Mouse (Mus musculus) heart, embryonic 13.5 days (tissue): ENCODE results near the gene Siah2. TPM values are rescaled to one million over a fixed set of nuclear protein-coding genes. Genes with fewer than 3 reads are reported as not detected.

ENCODE experiments used
- ATAC-seq: fragments of 200-750 bp; cut with Nextera tagmentation; 2 replicates; pipeline ENCODE4 v1.8.0; 2017; ENCODE audit warnings: moderate TSS enrichment; ENCODE audit not compliant: insufficient number of reproducible peaks, low FRiP score, low TSS enrichment; ENCODE audit errors: extremely low read depth
- H3K27ac ChIP-seq: fragments of 300-500 bp; sonication (generic); replicated peaks from 2 replicates; pipeline ENCODE4 v1.5.1; 2015; ENCODE audit warnings: moderate library complexity, mild to moderate bottlenecking, inconsistent platforms
- H3K27me3 ChIP-seq: fragments of 300-500 bp; sonication (generic); replicated peaks from 2 replicates; pipeline ENCODE4 v1.6.1; 2015; ENCODE audit warnings: mild to moderate bottlenecking, inconsistent platforms
- H3K36me3 ChIP-seq: fragments of 300-500 bp; sonication (generic); 2 replicates; pipeline ENCODE4 v1.6.1; 2015; ENCODE audit warnings: mild to moderate bottlenecking, inconsistent platforms
- H3K4me1 ChIP-seq: fragments of 300-500 bp; sonication (generic); 2 replicates; pipeline ENCODE4 v1.6.1; 2015; ENCODE audit warnings: inconsistent platforms
- H3K4me2 ChIP-seq: fragments of 300-500 bp; sonication (generic); 2 replicates; pipeline ENCODE4 v1.6.1; 2015; ENCODE audit warnings: inconsistent platforms, mild to moderate bottlenecking, moderate library complexity
- H3K4me3 ChIP-seq: fragments of 300-500 bp; sonication (generic); 2 replicates; pipeline ENCODE4 v1.5.1; 2015; ENCODE audit warnings: moderate library complexity, mild to moderate bottlenecking, inconsistent platforms
- H3K9ac ChIP-seq: fragments of 300-500 bp; sonication (generic); 2 replicates; pipeline ENCODE4 v1.6.1; 2015; ENCODE audit warnings: inconsistent platforms, mild to moderate bottlenecking, moderate library complexity
- H3K9me3 ChIP-seq: fragments of 300-500 bp; sonication (generic); 2 replicates; pipeline ENCODE4 v1.6.1; 2016; ENCODE audit warnings: inconsistent platforms
- WGBS: fragments of 180-500 bp; shearing (Covaris S2); methylation state at CpG from one replicate; pipeline ENCODE4 v1.1.7; 2015; ENCODE audit warnings: mixed read lengths; 5-methylcytosine and 5-hydroxymethylcytosine counted together
- polyA plus RNA-seq: library from polyadenylated mRNA; unstranded; fragments of >200 nt; fragmentation: Nextera tagmentation; extraction: Ambion mirVana; gene quantifications from 2 replicates; pipeline ENCODE4 v1.2.1, GENCODE M21; 2015

The Siah2 gene
- polyA plus RNA-seq, 1 experiment from 2014 or later: 4.5 TPM

GRCm38 (mm10) chr3:58682336-58682735 lies 9.9 kb downstream of the Siah2 start:
- H3K4me1 ChIP-seq: peaks cover 66% of the 10 kb centered on the region
- 62% methylated on average over 4 of the region's 4 CpGs for WGBS
- H3K9me3 ChIP-seq: no peaks in the 10 kb centered on the region
- H3K9ac ChIP-seq: no peak overlapping the region
- no peak overlapping the region for H3K4me2 ChIP-seq
- no peak for ATAC-seq
- no peak overlapping the region for H3K4me3 ChIP-seq
- H3K27ac ChIP-seq: no peak overlapping the region
- H3K27me3 ChIP-seq: no peaks in the 10 kb centered on the region
- no peaks in the 10 kb centered on the region for H3K36me3 ChIP-seq

- no peak for ATAC-seq
- H3K9me3 ChIP-seq: no peaks in the 10 kb centered on the region
- H3K27me3 ChIP-seq: no peaks in the 10 kb centered on the region
- no peak overlapping the region for H3K27ac ChIP-seq
- no peaks in the 10 kb centered on the region for H3K36me3 ChIP-seq
- H3K4me2 ChIP-seq: no peak overlapping the region
- H3K4me3 ChIP-seq: no peak overlapping the region
- H3K4me1 ChIP-seq: peaks cover 66% of the 10 kb centered on the region
- no peak overlapping the region for H3K9ac ChIP-seq
- 39% methylated on average over 2 of the region's 2 CpGs for WGBS
These were observed 10.4 kb downstream of the Siah2 start for GRCm38 (mm10) chr3:58681831-58682230.

GRCm38 (mm10) chr3:58680943-58681637 lies 11.1 kb downstream of the Siah2 start:
- no peaks in the 10 kb centered on the region for H3K9me3 ChIP-seq
- no peak overlapping the region for H3K27ac ChIP-seq
- no peak overlapping the region for H3K9ac ChIP-seq
- peaks cover 2% of the 10 kb centered on the region for H3K36me3 ChIP-seq
- H3K4me2 ChIP-seq: no peak overlapping the region
- peaks cover 64% of the 10 kb centered on the region for H3K4me1 ChIP-seq
- 78% methylated on average over 7 of the region's 7 CpGs for WGBS
- ATAC-seq: no peak
- no peaks in the 10 kb centered on the region for H3K27me3 ChIP-seq
- no peak overlapping the region for H3K4me3 ChIP-seq

- Histone ChIP-seq H3K9me3 (no peaks in the 10 kb centered on the region), H3K27ac (peak overlapping the region; percentile 33), H3K4me2 (peak overlapping the region; percentile 7; the same call in 1 of the 2 replicates), H3K36me3 (peaks cover 13% of the 10 kb centered on the region), H3K9ac (no peak overlapping the region), H3K27me3 (no peaks in the 10 kb centered on the region), H3K4me1 (peaks cover 62% of the 10 kb centered on the region), H3K4me3 (no peak overlapping the region)
- WGBS: 34% methylated on average over 4 of the region's 4 CpGs
- no peak for ATAC-seq
These were observed 12.2 kb downstream of the Siah2 start for GRCm38 (mm10) chr3:58679996-58680395.

GRCm38 (mm10) chr3:58678905-58679304 lies 13.3 kb downstream of the Siah2 start:
- Histone ChIP-seq H3K4me3 (no peak overlapping the region), H3K27me3 (no peaks in the 10 kb centered on the region), H3K36me3 (peaks cover 23% of the 10 kb centered on the region), H3K4me2 (no peak overlapping the region), H3K27ac (peak overlapping the region; percentile 61; the same call in 1 of the 2 replicates), H3K9ac (no peak overlapping the region), H3K4me1 (peaks cover 62% of the 10 kb centered on the region), H3K9me3 (no peaks in the 10 kb centered on the region)
- 53% methylated on average over 2 of the region's 2 CpGs for WGBS
- ATAC-seq: no peak

GRCm38 (mm10) chr3:58678384-58678783 lies 13.8 kb downstream of the Siah2 start:
- peaks cover 23% of the 10 kb centered on the region for H3K36me3 ChIP-seq
- no peak overlapping the region for H3K4me3 ChIP-seq
- ATAC-seq: no peak
- H3K27ac ChIP-seq: no peak overlapping the region
- H3K9ac ChIP-seq: no peak overlapping the region
- 52% methylated on average over 8 of the region's 8 CpGs for WGBS
- H3K4me2 ChIP-seq: no peak overlapping the region
- H3K4me1 ChIP-seq: peaks cover 62% of the 10 kb centered on the region
- H3K27me3 ChIP-seq: no peaks in the 10 kb centered on the region
- H3K9me3 ChIP-seq: no peaks in the 10 kb centered on the region

GRCm38 (mm10) chr3:58677615-58678014 lies 14.6 kb downstream of the Siah2 start:
- no peaks in the 10 kb centered on the region for H3K27me3 ChIP-seq
- ATAC-seq: no peak
- H3K4me3 ChIP-seq: no peak overlapping the region
- no peak overlapping the region for H3K9ac ChIP-seq
- H3K36me3 ChIP-seq: peaks cover 23% of the 10 kb centered on the region
- no peaks in the 10 kb centered on the region for H3K9me3 ChIP-seq
- H3K27ac ChIP-seq: no peak overlapping the region
- whole genome bisulfite sequencing: 70% methylated on average over 3 of the region's 3 CpGs
- no peak overlapping the region for H3K4me2 ChIP-seq
- H3K4me1 ChIP-seq: peaks cover 64% of the 10 kb centered on the region

- Histone ChIP-seq H3K27ac (no peak overlapping the region), H3K9me3 (no peaks in the 10 kb centered on the region), H3K27me3 (no peaks in the 10 kb centered on the region), H3K4me3 (no peak overlapping the region), H3K4me2 (no peak overlapping the region), H3K36me3 (peaks cover 23% of the 10 kb centered on the region), H3K9ac (no peak overlapping the region), H3K4me1 (peaks cover 31% of the 10 kb centered on the region)
- 87% methylated on average over 5 of the region's 5 CpGs for WGBS
- no peak for ATAC-seq
These were observed 18.9 kb downstream of the Siah2 start for GRCm38 (mm10) chr3:58673295-58673694.

- no peaks in the 10 kb centered on the region for H3K9me3 ChIP-seq
- H3K9ac ChIP-seq: no peak overlapping the region
- no peaks in the 10 kb centered on the region for H3K27me3 ChIP-seq
- H3K27ac ChIP-seq: no peak overlapping the region
- H3K36me3 ChIP-seq: peaks cover 23% of the 10 kb centered on the region
- H3K4me2 ChIP-seq: no peak overlapping the region
- H3K4me1 ChIP-seq: peaks cover 24% of the 10 kb centered on the region
- ATAC-seq: no peak
- WGBS: 52% methylated on average over 4 of the region's 4 CpGs
- no peak overlapping the region for H3K4me3 ChIP-seq
These were observed 19.6 kb downstream of the Siah2 start for GRCm38 (mm10) chr3:58672481-58673183.

GRCm38 (mm10) chr3:58671616-58672250 lies 20.5 kb downstream of the Siah2 start:
- no peak for ATAC-seq
- peaks cover 15% of the 10 kb centered on the region for H3K4me1 ChIP-seq
- no peaks in the 10 kb centered on the region for H3K27me3 ChIP-seq
- H3K4me3 ChIP-seq: no peak overlapping the region
- 42% methylated on average over 6 of the region's 6 CpGs for WGBS
- H3K36me3 ChIP-seq: peaks cover 23% of the 10 kb centered on the region
- no peak overlapping the region for H3K27ac ChIP-seq
- H3K9ac ChIP-seq: no peak overlapping the region
- H3K9me3 ChIP-seq: no peaks in the 10 kb centered on the region
- no peak overlapping the region for H3K4me2 ChIP-seq

GRCm38 (mm10) chr3:58663970-58664369 lies 28.2 kb downstream of the Siah2 start:
- H3K9ac ChIP-seq: no peak overlapping the region
- H3K4me2 ChIP-seq: no peak overlapping the region
- H3K36me3 ChIP-seq: no peaks in the 10 kb centered on the region
- H3K27ac ChIP-seq: no peak overlapping the region
- no peak for ATAC-seq
- H3K27me3 ChIP-seq: no peaks in the 10 kb centered on the region
- H3K4me1 ChIP-seq: no peaks in the 10 kb centered on the region
- H3K9me3 ChIP-seq: 0 out of 2 replicates have a peak, but pooled peaks cover 6% of the 10 kb centered on the region
- WGBS: 80% methylated on average over 7 of the region's 7 CpGs
- no peak overlapping the region for H3K4me3 ChIP-seq
